Mouse (Mus musculus) liver, adult 2 months (tissue): ENCODE measurements around the gene Polr2m. TPM values are rescaled to one million over a fixed set of nuclear protein-coding genes. Genes with fewer than 3 reads are reported as not detected.

Experiments
- DNase-seq: peaks from one replicate; pipeline ENCODE4 v3.0.0-alpha.2; 2011; ENCODE audit warnings: low read depth, low spot score; ENCODE audit errors: extremely low read depth
- H3K27ac ChIP-seq: fragments of 200-500 bp; replicated peaks from 2 replicates; pipeline ENCODE4 v1.5.1; 2012; ENCODE audit warnings: low read depth, mild to moderate bottlenecking, control low read depth, inconsistent platforms, low read length; ENCODE audit not compliant: insufficient read depth
- H3K27me3 ChIP-seq: fragments of 200-500 bp; 2 replicates; pipeline ENCODE4 v1.6.1; 2012; ENCODE audit warnings: mild to moderate bottlenecking, moderate library complexity, low read length, inconsistent platforms; ENCODE audit not compliant: control insufficient read depth, insufficient read depth
- H3K36me3 ChIP-seq: fragments of 200-500 bp; 2 replicates; pipeline ENCODE4 v1.6.1; 2012; ENCODE audit warnings: low read length, inconsistent platforms; ENCODE audit not compliant: control insufficient read depth, insufficient read depth
- H3K4me1 ChIP-seq: fragments of 200-500 bp; 2 replicates; pipeline ENCODE4 v1.6.1; 2011; ENCODE audit warnings: low read length; ENCODE audit not compliant: control insufficient read depth, insufficient read depth
- H3K4me3 ChIP-seq: fragments of 200-500 bp; 2 replicates; pipeline ENCODE4 v1.5.1; 2011; ENCODE audit warnings: low read depth, mild to moderate bottlenecking, control low read depth, low read length, moderate library complexity; ENCODE audit not compliant: insufficient read depth
- H3K79me2 ChIP-seq: fragments of 200-500 bp; 2 replicates; pipeline ENCODE4 v1.6.1; 2012; ENCODE audit warnings: inconsistent platforms, mild to moderate bottlenecking, low read length, moderate library complexity; ENCODE audit not compliant: control insufficient read depth, insufficient read depth
- H3K9ac ChIP-seq: fragments of 200-500 bp; 2 replicates; pipeline ENCODE4 v1.6.1; 2012; ENCODE audit warnings: low read depth, mild to moderate bottlenecking, control low read depth, inconsistent platforms, low read length
- CTCF ChIP-seq: fragments of 200-500 bp; IDR thresholded peaks from 2 replicates; pipeline ENCODE4 v1.5.1; 2011; ENCODE audit warnings: low read depth, low read length, control low read depth
- POLR2A ChIP-seq: fragments of 200-500 bp; IDR thresholded peaks from 2 replicates; pipeline ENCODE4 v1.6.1; 2011; ENCODE audit warnings: low read length, control low read depth; ENCODE audit not compliant: insufficient read depth; ENCODE audit errors: extremely low read depth
- WGBS: fragments of 180-500 bp; shearing (Covaris S2); methylation state at CpG from one replicate; pipeline ENCODE4 v1.1.7; 2018; 5-methylcytosine and 5-hydroxymethylcytosine counted together
- polyA plus RNA-seq: library from polyadenylated mRNA; depleted of rRNA; stranded (reverse); fragments of >200 nt; gene quantifications from 2 replicates; pipeline ENCODE4 v1.2.3, GENCODE M21; 2012; rRNA removed
- total RNA-seq: library from RNA; depleted of rRNA; stranded (reverse); fragments of >200 nt; gene quantifications from 2 replicates; pipeline ENCODE4 v1.2.3, GENCODE M21; 2014; rRNA removed

Gene Polr2m
- total and polyA plus RNA-seq, 2 experiments, result 52.3 to 200 TPM

GRCm38 (mm10) chr9:71447573-71447972, 38.2 kb downstream of the Polr2m start:
- Histone ChIP-seq H3K9ac (no peak overlapping the region), H3K27me3 (no peaks in the 10 kb centered on the region), H3K79me2 (no peaks in the 10 kb centered on the region), H3K4me3 (no peak overlapping the region), H3K4me1 (no peaks in the 10 kb centered on the region), H3K27ac (no peak overlapping the region), H3K36me3 (no peaks in the 10 kb centered on the region)
- peak; percentile 20 for DNase-seq
- TF ChIP-seq CTCF, result peak; percentile 35; the same call in 1 of the 2 replicates
- TF ChIP-seq POLR2A, result no peak
- WGBS, result 36% methylated on average over 4 of the region's 4 CpGs

- Histone ChIP-seq H3K27me3 (no peaks in the 10 kb centered on the region), H3K27ac (no peak overlapping the region), H3K9ac (no peak overlapping the region), H3K36me3 (no peaks in the 10 kb centered on the region), H3K4me1 (no peaks in the 10 kb centered on the region), H3K4me3 (no peak overlapping the region), H3K79me2 (no peaks in the 10 kb centered on the region)
- TF ChIP-seq CTCF, result no peak
- no peak for TF ChIP-seq POLR2A
- WGBS, result 93% methylated on average over 2 of the region's 2 CpGs
- DNase-seq, result no peak
These were observed 40.4 kb downstream of the Polr2m start for GRCm38 (mm10) chr9:71445308-71445707.

GRCm38 (mm10) chr9:71438146-71438545, 47.6 kb downstream of the Polr2m start:
- H3K4me3 ChIP-seq, result no peak overlapping the region
- H3K4me1 ChIP-seq, result no peaks in the 10 kb centered on the region
- H3K79me2 ChIP-seq, result no peaks in the 10 kb centered on the region
- H3K9ac ChIP-seq, result no peak overlapping the region
- no peaks in the 10 kb centered on the region for H3K36me3 ChIP-seq
- no peak overlapping the region for H3K27ac ChIP-seq
- no peak for DNase-seq
- TF ChIP-seq CTCF (no peak), POLR2A (no peak)
- WGBS, result 89% methylated on average over 2 of the region's 2 CpGs
- no peaks in the 10 kb centered on the region for H3K27me3 ChIP-seq

Other genes starting within 250 kb of the Polr2m start
- 1.5 TPM in 2 replicates for gene Myzap, start 106.4 kb upstream of the Polr2m start, total RNA-seq
- gene Myzap, start 106.4 kb upstream of the Polr2m start, polyA plus RNA-seq, result 0.25 and 0.51 TPM in 2 replicates